Mouse (Mus musculus): ENCODE measurements around the gene P2rx7. TPM values are rescaled to one million over a fixed set of nuclear protein-coding genes. Genes with fewer than 3 reads are reported as not detected.

Gene P2rx7
- polyA plus RNA-seq, 1 experiment from 2014 or later = 5.7 TPM

- Histone ChIP-seq H3K4me1 (replicated peaks) (peaks cover 9% of the 10 kb centered on the region; the same call in 1 of the 2 replicates), H3K36me3 (no peaks in the 10 kb centered on the region), H3K27me3 (no peaks in the 10 kb centered on the region), H3K4me2 (no peak overlapping the region), H3K9me3 (no peaks in the 10 kb centered on the region), H3K4me3 (no peak overlapping the region), H3K27ac (replicated peaks) (no peak overlapping the region), H3K9ac (no peak overlapping the region)
- 90% methylated on average over 14 of the region's 14 CpGs for WGBS
- no peak for ATAC-seq (ENCODE audit: low FRiP score, low read depth)
Measured at GRCm38 (mm10) chr5:122625565-122626252, 18.0 kb upstream of the P2rx7 start.

DNA sequence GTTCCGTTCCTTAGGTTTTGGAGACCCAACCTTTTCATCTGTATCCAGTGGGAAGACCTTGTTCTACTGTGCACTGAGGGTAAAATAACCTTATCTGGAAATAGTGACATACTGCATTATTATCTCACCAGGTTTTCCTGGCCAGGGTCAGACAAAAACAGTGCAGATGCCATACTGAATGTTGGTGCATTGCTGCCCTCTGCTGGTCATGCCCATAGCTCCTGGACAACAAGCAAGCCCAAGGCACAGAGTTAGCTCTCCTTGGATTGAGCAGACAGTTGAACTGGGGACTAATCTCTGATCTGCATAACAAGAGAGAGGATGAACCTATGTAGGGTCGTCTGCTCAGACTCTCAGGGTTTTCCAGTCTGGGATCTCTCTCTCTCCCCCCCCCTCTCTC lies 16.5 kb upstream of the P2rx7 start:
- Histone ChIP-seq H3K4me2 (no peak overlapping the region), H3K27me3 (no peaks in the 10 kb centered on the region), H3K4me3 (no peak overlapping the region), H3K27ac (replicated peaks) (no peak overlapping the region), H3K4me1 (replicated peaks) (no peaks in the 10 kb centered on the region), H3K9ac (no peak overlapping the region), H3K9me3 (no peaks in the 10 kb centered on the region), H3K36me3 (no peaks in the 10 kb centered on the region)
- ATAC-seq (ENCODE audit: low FRiP score, low read depth) = peak; percentile 91; the same call in 1 of the 2 replicates
- WGBS = 38% methylated on average over 2 of the region's 2 CpGs

GRCm38 (mm10) chr5:122635228-122635627 lies 8.5 kb upstream of the P2rx7 start:
- Histone ChIP-seq H3K36me3 (no peaks in the 10 kb centered on the region), H3K27me3 (no peaks in the 10 kb centered on the region), H3K4me3 (no peak overlapping the region), H3K9me3 (no peaks in the 10 kb centered on the region), H3K9ac (no peak overlapping the region), H3K4me2 (no peak overlapping the region), H3K4me1 (replicated peaks) (peaks cover 4% of the 10 kb centered on the region; the same call in 1 of the 2 replicates), H3K27ac (replicated peaks) (no peak overlapping the region)
- WGBS = 81% methylated on average over 8 of the region's 8 CpGs
- no peak for ATAC-seq (ENCODE audit: low FRiP score, low read depth)

- peaks cover 4% of the 10 kb centered on the region; the same call in 1 of the 2 replicates for H3K4me1 ChIP-seq (replicated peaks)
- H3K36me3 ChIP-seq = no peaks in the 10 kb centered on the region
- H3K27ac ChIP-seq (replicated peaks) = no peak overlapping the region
- H3K9ac ChIP-seq = no peak overlapping the region
- 54% methylated on average over 9 of the region's 9 CpGs for WGBS
- H3K27me3 ChIP-seq = no peaks in the 10 kb centered on the region
- H3K4me3 ChIP-seq = no peak overlapping the region
- no peak overlapping the region for H3K4me2 ChIP-seq
- no peaks in the 10 kb centered on the region for H3K9me3 ChIP-seq
- ATAC-seq (ENCODE audit: low FRiP score, low read depth) = no peak
Measured at GRCm38 (mm10) chr5:122636308-122636707, 7.4 kb upstream of the P2rx7 start.

DNA sequence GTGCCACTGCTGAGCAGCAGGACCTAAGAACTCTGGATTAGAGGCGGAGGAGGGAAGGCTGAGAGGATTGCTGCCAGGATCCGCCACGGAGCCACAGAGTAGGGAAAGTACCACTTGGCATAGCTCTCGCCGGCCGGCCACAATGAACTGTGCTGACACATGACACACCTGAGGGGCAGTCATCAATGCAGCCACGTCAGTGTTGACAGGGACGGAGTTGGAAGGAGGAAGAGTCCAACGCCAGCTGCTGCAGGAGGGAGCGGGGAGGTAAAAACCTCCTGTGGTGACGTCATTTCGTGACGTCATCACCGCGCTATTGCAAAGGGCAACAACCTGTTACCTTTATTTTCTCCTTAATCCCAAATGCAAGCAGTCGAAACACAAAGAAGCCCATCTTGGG lies 6.8 kb upstream of the P2rx7 start:
- no peak for ATAC-seq (ENCODE audit: low FRiP score, low read depth)
- no peaks in the 10 kb centered on the region for H3K36me3 ChIP-seq
- 40% methylated on average over 16 of the region's 16 CpGs for WGBS
- H3K4me1 ChIP-seq (replicated peaks) = peaks cover 4% of the 10 kb centered on the region; the same call in 1 of the 2 replicates
- no peaks in the 10 kb centered on the region for H3K9me3 ChIP-seq
- no peak overlapping the region for H3K27ac ChIP-seq (replicated peaks)
- H3K27me3 ChIP-seq = no peaks in the 10 kb centered on the region
- peak overlapping the region; percentile 21; the same call in 1 of the 2 replicates for H3K4me3 ChIP-seq
- H3K4me2 ChIP-seq = peak overlapping the region; percentile 50
- H3K9ac ChIP-seq = no peak overlapping the region

- H3K4me2 ChIP-seq = no peak overlapping the region
- no peak overlapping the region for H3K9ac ChIP-seq
- no peaks in the 10 kb centered on the region for H3K9me3 ChIP-seq
- no peaks in the 10 kb centered on the region for H3K27me3 ChIP-seq
- no peaks in the 10 kb centered on the region for H3K36me3 ChIP-seq
- WGBS = 77% methylated on average over 2 of the region's 2 CpGs
- no peak overlapping the region for H3K27ac ChIP-seq (replicated peaks)
- no peak overlapping the region for H3K4me3 ChIP-seq
- H3K4me1 ChIP-seq (replicated peaks) = peaks cover 4% of the 10 kb centered on the region; the same call in 1 of the 2 replicates
- no peak for ATAC-seq (ENCODE audit: low FRiP score, low read depth)
Measured at GRCm38 (mm10) chr5:122638296-122638695, 5.4 kb upstream of the P2rx7 start.

DNA sequence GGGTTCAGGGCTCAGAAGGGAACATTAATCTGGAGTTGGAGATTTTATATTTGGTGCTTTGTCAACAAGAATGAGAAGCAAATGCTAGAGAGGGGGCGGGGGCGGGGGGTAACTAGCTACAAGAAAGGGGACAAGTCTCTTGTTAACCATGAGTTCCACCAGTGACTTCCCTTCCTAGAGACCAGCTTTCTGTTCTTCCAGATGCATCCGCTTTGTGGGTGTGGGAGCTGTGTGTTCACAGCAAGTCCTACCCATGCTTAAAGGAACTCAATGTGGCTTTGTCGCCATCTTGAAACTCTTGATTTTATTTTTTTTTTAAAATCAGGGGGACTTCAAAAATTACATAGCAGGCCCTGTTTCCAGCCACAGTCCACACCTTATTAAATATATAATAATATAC lies 4.2 kb upstream of the P2rx7 start:
- Histone ChIP-seq H3K27ac (replicated peaks) (no peak overlapping the region), H3K27me3 (no peaks in the 10 kb centered on the region), H3K36me3 (no peaks in the 10 kb centered on the region), H3K9ac (no peak overlapping the region), H3K4me1 (replicated peaks) (peaks cover 8% of the 10 kb centered on the region; the same call in 1 of the 2 replicates), H3K9me3 (no peaks in the 10 kb centered on the region), H3K4me2 (no peak overlapping the region), H3K4me3 (no peak overlapping the region)
- 99% methylated on average over 4 of the region's 4 CpGs for WGBS
- ATAC-seq (ENCODE audit: low FRiP score, low read depth) = no peak

GRCm38 (mm10) chr5:122639986-122640385 lies 3.7 kb upstream of the P2rx7 start:
- Histone ChIP-seq H3K36me3 (no peaks in the 10 kb centered on the region), H3K9me3 (no peaks in the 10 kb centered on the region), H3K4me2 (no peak overlapping the region), H3K27me3 (no peaks in the 10 kb centered on the region), H3K9ac (no peak overlapping the region), H3K4me3 (no peak overlapping the region), H3K27ac (replicated peaks) (no peak overlapping the region), H3K4me1 (replicated peaks) (peaks cover 8% of the 10 kb centered on the region; the same call in 1 of the 2 replicates)
- no peak for ATAC-seq (ENCODE audit: low FRiP score, low read depth)
- WGBS = 86% methylated on average over 5 of the region's 5 CpGs

- no peaks in the 10 kb centered on the region for H3K27me3 ChIP-seq
- H3K4me2 ChIP-seq = peak overlapping the region; percentile 43
- H3K9ac ChIP-seq = peak overlapping the region; percentile 17; the same call in 1 of the 2 replicates
- H3K36me3 ChIP-seq = no peaks in the 10 kb centered on the region
- no peak for ATAC-seq (ENCODE audit: low FRiP score, low read depth)
- peak overlapping the region; percentile 20 for H3K4me3 ChIP-seq
- H3K27ac ChIP-seq (replicated peaks) = peak overlapping the region; percentile 68
- H3K9me3 ChIP-seq = no peaks in the 10 kb centered on the region
- WGBS = 59% methylated on average over 15 of the region's 15 CpGs
- H3K4me1 ChIP-seq (replicated peaks) = peaks cover 9% of the 10 kb centered on the region; the same call in 1 of the 2 replicates
Measured at GRCm38 (mm10) chr5:122644111-122644607, 448 bp downstream of the P2rx7 start.

DNA sequence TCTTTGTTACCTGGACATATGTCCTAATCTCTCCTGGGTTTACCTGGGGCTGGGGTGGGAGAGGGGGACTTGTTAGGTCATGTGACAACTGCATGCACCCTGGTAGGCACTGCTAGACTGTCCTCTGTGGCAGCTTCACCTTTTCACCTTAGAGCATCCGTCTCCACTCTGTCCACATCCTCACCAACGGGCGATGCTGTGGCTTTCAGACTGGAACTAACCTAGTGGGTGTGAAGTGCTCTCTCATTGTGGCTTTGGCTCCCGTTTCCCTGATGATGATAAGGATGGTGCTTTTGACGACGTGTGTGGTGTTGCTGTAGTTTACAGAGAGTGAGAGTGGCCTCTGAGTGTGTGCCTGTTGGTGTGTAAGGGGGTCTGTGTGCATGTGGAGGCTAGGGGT lies 1.6 kb downstream of the P2rx7 start:
- Histone ChIP-seq H3K4me3 (no peak overlapping the region), H3K27ac (replicated peaks) (no peak overlapping the region), H3K27me3 (no peaks in the 10 kb centered on the region), H3K9ac (no peak overlapping the region), H3K9me3 (no peaks in the 10 kb centered on the region), H3K4me2 (peak overlapping the region; percentile 43), H3K36me3 (no peaks in the 10 kb centered on the region), H3K4me1 (replicated peaks) (peaks cover 9% of the 10 kb centered on the region; the same call in 1 of the 2 replicates)
- 85% methylated on average over 6 of the region's 6 CpGs for WGBS
- no peak for ATAC-seq (ENCODE audit: low FRiP score, low read depth)

DNA sequence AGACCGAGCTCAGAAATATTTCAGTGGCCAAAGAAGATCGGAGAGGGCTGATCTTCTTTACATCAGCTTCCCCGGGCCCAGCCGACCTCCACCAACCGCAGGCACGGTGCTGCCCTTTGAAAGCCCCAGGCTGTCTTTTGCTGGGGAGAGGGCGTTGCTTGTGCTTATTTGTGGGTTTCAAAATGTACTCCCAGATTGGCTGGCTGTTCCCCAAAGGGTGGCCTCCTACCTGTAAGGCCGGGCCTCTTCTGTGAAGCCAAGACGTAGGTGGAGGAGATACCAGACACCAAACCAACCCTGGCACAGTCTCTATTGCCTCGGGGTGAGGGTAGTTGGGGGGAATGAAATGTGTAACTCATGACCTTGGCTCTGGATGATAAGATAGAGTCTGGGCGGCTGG lies 2.3 kb downstream of the P2rx7 start:
- Histone ChIP-seq H3K9me3 (no peaks in the 10 kb centered on the region), H3K4me2 (no peak overlapping the region), H3K36me3 (no peaks in the 10 kb centered on the region), H3K4me3 (no peak overlapping the region), H3K9ac (no peak overlapping the region), H3K27me3 (no peaks in the 10 kb centered on the region), H3K27ac (replicated peaks) (no peak overlapping the region), H3K4me1 (replicated peaks) (peaks cover 9% of the 10 kb centered on the region; the same call in 1 of the 2 replicates)
- no peak for ATAC-seq (ENCODE audit: low FRiP score, low read depth)
- WGBS = 86% methylated on average over 11 of the region's 11 CpGs

DNA sequence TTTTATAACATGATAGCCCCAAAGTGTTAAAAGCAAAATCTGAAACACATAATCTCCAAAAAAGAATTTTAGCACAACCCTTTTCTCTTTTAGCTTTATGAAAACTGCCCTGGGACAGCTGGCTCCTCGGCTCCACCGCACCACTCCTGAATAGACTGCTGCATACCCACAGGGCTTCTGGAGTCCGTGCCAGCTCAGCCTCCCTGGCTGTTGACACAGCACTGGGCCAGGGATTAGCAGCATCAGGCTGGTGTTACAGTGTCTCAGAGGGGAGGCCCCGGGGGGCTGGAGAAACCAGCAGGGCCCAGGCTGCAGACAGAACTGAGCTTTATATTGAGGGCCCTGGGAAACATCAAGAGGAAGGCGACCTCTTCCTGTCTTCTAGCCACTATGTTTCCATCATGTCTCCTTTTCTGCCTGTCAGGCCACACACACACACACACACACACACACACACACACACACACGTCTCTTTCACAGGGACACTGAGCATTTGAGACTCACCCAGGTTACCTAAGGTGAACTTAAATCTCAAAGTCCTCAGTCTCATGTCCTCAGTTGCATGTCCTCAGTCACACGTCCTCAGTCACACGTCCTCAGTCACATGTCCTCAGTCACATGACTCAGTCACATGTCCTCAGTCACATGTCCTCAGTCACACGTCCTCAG lies 3.7 kb downstream of the P2rx7 start:
- 64% methylated on average over 9 of the region's 9 CpGs for WGBS
- Histone ChIP-seq H3K27me3 (no peaks in the 10 kb centered on the region), H3K9me3 (no peaks in the 10 kb centered on the region), H3K4me3 (no peak overlapping the region), H3K36me3 (no peaks in the 10 kb centered on the region), H3K9ac (no peak overlapping the region), H3K4me1 (replicated peaks) (peaks cover 13% of the 10 kb centered on the region), H3K4me2 (no peak overlapping the region), H3K27ac (replicated peaks) (peak overlapping the region; percentile 42; the same call in 1 of the 2 replicates)
- no peak for ATAC-seq (ENCODE audit: low FRiP score, low read depth)

All from hindbrain, embryonic 15.5 days (tissue).